Mouse (Mus musculus): ENCODE measurements around the gene Gm17657. TPM values are rescaled to one million over a fixed set of nuclear protein-coding genes. Genes with fewer than 3 reads are reported as not detected.
A peak's percentile ranks its signal among the peaks of the same experiment; 100 is the strongest.

Gm17657 gene
- polyA plus RNA-seq, 1 experiment from 2014 or later: not detected

DNA sequence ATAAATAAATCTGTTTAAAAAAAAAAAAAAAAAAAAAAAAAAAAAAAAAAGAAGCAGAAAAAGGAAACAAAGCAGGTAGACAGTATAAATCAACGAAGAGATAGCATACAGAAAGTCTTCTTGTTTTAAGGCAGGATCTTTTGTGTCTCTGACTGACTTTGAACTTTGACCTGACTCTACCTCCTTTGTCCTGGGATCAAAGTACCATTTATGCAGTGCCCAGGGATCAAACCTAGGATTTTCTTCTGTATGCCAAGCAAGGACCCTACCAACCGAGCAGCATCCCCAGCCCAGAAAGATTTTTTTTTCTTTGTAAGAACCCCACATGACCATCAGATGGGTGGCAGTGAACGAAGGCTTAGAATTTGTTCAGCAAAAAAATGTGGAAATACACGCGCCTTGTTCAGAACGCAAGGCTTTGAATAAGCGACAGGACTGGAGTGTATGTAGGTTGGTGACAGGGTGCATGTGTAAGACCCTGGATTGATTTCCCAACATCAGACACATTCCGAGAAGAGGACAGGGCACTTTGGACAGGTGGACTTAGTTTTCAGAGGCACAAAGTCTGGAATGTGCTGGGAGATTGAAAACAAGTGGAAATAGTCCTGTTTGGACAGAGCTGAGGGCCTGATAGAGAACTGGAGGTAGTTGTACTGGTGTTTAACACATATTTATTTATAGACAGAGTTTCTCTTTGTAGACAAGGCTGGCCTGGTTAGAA, 61.0 kb downstream of the Gm17657 start:
- Histone ChIP-seq H3K9me3 (0 out of 2 replicates have a peak, but pooled peaks cover under 1% of the 10 kb centered on the region), H3K27me3 (ENCODE audit: insufficient read depth, poor library complexity, severe bottlenecking) (no peaks in the 10 kb centered on the region), H3K4me1 (replicated peaks) (peaks cover 34% of the 10 kb centered on the region), H3K4me3 (peak overlapping the region; percentile 94; the same call in 1 of the 2 replicates), H3K36me3 (peaks cover 1% of the 10 kb centered on the region), H3K27ac (peak overlapping the region; percentile 98)
- WGBS: 79% methylated on average over 8 of the region's 8 CpGs
- DNase-seq (ENCODE audit: low spot score): no peak

DNA sequence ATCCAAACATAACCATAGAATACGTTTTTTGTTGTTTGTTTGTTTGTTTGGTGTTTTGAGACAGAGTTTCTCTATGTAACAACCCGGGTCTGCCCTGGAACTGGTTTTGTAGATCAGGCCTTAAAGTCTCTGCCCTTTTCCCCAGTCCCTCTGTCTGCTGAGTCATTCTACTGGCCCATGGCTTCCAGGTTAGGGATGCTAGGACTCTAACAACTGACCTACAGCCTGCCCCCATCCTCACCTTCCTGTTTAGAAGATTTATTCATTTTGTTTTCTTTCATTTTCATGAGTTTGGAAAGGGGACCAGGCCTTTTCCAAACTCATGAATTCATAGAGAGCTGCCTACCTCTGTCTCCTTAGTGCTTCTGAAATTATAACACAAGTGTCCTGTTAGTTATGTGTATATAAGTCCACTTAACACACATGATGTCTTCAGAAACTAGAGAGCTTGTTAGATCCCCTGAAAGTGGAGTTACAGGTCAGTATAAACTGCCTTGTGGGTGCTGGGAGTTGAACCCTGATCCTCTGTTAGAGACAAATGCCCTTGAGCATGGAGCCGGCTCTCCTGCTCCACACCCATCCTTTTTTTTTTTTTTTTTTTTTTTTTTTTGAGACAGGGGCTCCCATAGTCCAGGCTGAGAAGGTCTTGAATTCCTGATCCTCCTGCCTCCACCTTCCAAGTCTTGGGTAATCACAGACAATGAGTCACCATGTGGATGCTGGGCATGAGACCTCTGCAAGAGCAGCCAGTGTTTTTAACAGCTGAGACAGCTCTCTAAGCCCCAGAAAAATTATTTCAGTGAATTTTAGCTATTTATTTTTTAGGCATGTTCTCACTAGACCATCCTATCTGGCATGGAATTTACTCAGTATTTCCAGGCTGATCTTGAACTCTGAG, 63.9 kb downstream of the Gm17657 start:
- H3K27ac ChIP-seq: no peak overlapping the region
- H3K4me3 ChIP-seq: no peak overlapping the region
- H3K4me1 ChIP-seq (replicated peaks): peaks cover 29% of the 10 kb centered on the region
- no peaks in the 10 kb centered on the region for H3K27me3 ChIP-seq (ENCODE audit: insufficient read depth, poor library complexity, severe bottlenecking)
- no peaks in the 10 kb centered on the region for H3K36me3 ChIP-seq
- no peak for DNase-seq (ENCODE audit: low spot score)
- H3K9me3 ChIP-seq: peaks cover 7% of the 10 kb centered on the region; the same call in 1 of the 2 replicates
- 83% methylated on average over 3 of the region's 3 CpGs for WGBS

DNA sequence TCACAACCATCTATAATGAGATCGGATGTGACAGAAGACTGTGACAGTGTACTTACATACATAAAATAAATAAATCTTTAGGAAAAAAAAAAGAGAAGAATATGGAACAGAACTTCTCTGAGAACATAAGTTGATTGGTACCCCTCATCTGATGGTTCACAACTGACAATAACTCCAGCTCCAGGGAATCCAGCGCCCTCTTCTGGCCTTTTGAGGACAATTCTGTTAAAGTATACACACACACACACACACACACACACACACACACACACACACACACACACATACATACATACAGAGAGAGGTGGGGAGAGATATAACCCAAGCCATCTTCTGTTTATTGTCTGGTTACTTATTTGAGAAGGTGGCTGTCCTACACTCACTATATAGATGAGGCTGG, 65.0 kb downstream of the Gm17657 start:
- Histone ChIP-seq H3K27ac (no peak overlapping the region), H3K36me3 (no peaks in the 10 kb centered on the region), H3K4me3 (no peak overlapping the region), H3K27me3 (ENCODE audit: insufficient read depth, poor library complexity, severe bottlenecking) (no peaks in the 10 kb centered on the region), H3K9me3 (peaks cover 7% of the 10 kb centered on the region; the same call in 1 of the 2 replicates), H3K4me1 (replicated peaks) (peaks cover 20% of the 10 kb centered on the region)
- 85% methylated on average over 2 of the region's 2 CpGs for WGBS
- no peak for DNase-seq (ENCODE audit: low spot score)

GRCm38 (mm10) chr17:29483282-29483681, 66.2 kb downstream of the Gm17657 start:
- Histone ChIP-seq H3K9me3 (peaks cover 7% of the 10 kb centered on the region; the same call in 1 of the 2 replicates), H3K4me3 (no peak overlapping the region), H3K4me1 (replicated peaks) (peaks cover 9% of the 10 kb centered on the region), H3K27me3 (ENCODE audit: insufficient read depth, poor library complexity, severe bottlenecking) (no peaks in the 10 kb centered on the region), H3K36me3 (no peaks in the 10 kb centered on the region), H3K27ac (no peak overlapping the region)
- DNase-seq (ENCODE audit: low spot score): no peak
- 96% methylated on average over 2 of the region's 2 CpGs for WGBS

GRCm38 (mm10) chr17:29482632-29483031, 66.8 kb downstream of the Gm17657 start:
- WGBS: 90% methylated on average over 7 of the region's 7 CpGs
- Histone ChIP-seq H3K9me3 (peaks cover 7% of the 10 kb centered on the region; the same call in 1 of the 2 replicates), H3K36me3 (no peaks in the 10 kb centered on the region), H3K4me1 (replicated peaks) (peaks cover 7% of the 10 kb centered on the region), H3K4me3 (no peak overlapping the region), H3K27me3 (ENCODE audit: insufficient read depth, poor library complexity, severe bottlenecking) (no peaks in the 10 kb centered on the region), H3K27ac (no peak overlapping the region)
- DNase-seq (ENCODE audit: low spot score): no peak

- no peak for DNase-seq (ENCODE audit: low spot score)
- H3K4me1 ChIP-seq (replicated peaks): peaks cover 7% of the 10 kb centered on the region
- no peak overlapping the region for H3K4me3 ChIP-seq
- H3K27ac ChIP-seq: no peak overlapping the region
- H3K9me3 ChIP-seq: peaks cover 7% of the 10 kb centered on the region; the same call in 1 of the 2 replicates
- H3K36me3 ChIP-seq: no peaks in the 10 kb centered on the region
- no peaks in the 10 kb centered on the region for H3K27me3 ChIP-seq (ENCODE audit: insufficient read depth, poor library complexity, severe bottlenecking)
- WGBS: 78% methylated on average over 2 of the region's 2 CpGs
Observed at GRCm38 (mm10) chr17:29480256-29480655, 69.2 kb downstream of the Gm17657 start.

DNA sequence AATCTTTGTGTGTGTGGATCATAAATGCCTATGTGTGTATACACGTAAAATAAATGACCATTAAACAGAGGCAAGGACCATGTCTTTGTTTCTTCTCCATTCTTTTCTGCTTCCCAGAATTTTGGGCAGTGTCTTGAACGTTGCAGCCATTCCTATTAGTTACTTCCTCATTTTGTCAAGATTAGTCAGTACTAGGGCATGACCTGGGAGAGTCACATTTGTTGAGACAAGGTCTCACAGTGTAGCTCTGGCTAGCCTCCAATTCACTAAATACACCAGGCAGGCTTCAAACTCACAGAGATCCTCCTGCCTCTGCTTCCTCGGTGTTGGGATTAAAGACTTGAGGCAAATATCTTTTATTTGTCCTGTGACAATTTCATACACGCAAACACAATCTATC, 71.2 kb downstream of the Gm17657 start:
- no peaks in the 10 kb centered on the region for H3K27me3 ChIP-seq (ENCODE audit: insufficient read depth, poor library complexity, severe bottlenecking)
- 90% methylated on average over 4 of the region's 4 CpGs for WGBS
- peaks cover 7% of the 10 kb centered on the region for H3K4me1 ChIP-seq (replicated peaks)
- H3K4me3 ChIP-seq: no peak overlapping the region
- peaks cover 8% of the 10 kb centered on the region; the same call in 1 of the 2 replicates for H3K9me3 ChIP-seq
- no peak overlapping the region for H3K27ac ChIP-seq
- no peak for DNase-seq (ENCODE audit: low spot score)
- H3K36me3 ChIP-seq: no peaks in the 10 kb centered on the region

DNA sequence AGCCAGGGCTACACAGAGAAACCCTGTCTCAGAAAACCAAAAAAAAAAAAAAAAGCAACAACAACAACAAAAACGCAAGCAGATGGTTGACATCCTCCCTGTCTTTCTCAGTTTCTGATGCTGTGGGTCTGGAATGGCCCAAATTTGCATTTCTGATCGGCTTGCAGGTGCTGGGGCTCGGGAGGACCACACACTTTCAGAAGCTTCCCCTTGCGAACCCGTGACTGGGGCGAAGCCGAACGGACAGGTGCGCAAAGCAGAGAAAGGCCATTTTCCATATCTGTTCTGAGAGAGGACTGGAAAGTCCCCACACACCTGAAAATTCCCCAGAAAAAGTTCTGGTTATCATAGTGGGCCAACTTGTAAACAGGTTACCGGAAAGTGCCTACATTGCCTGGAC, 72.1 kb downstream of the Gm17657 start:
- no peaks in the 10 kb centered on the region for H3K36me3 ChIP-seq
- no peak for DNase-seq (ENCODE audit: low spot score)
- H3K4me1 ChIP-seq (replicated peaks): peaks cover 7% of the 10 kb centered on the region
- WGBS: 91% methylated on average over 10 of the region's 10 CpGs
- 0 out of 2 replicates have a peak, but pooled peaks cover 3% of the 10 kb centered on the region for H3K9me3 ChIP-seq
- H3K27me3 ChIP-seq (ENCODE audit: insufficient read depth, poor library complexity, severe bottlenecking): no peaks in the 10 kb centered on the region
- no peak overlapping the region for H3K27ac ChIP-seq
- H3K4me3 ChIP-seq: no peak overlapping the region

GRCm38 (mm10) chr17:29476461-29476860, 73.0 kb downstream of the Gm17657 start:
- H3K4me1 ChIP-seq (replicated peaks): peaks cover 5% of the 10 kb centered on the region
- H3K9me3 ChIP-seq: 0 out of 2 replicates have a peak, but pooled peaks cover 6% of the 10 kb centered on the region
- H3K27ac ChIP-seq: no peak overlapping the region
- H3K4me3 ChIP-seq: no peak overlapping the region
- no peak for DNase-seq (ENCODE audit: low spot score)
- H3K27me3 ChIP-seq (ENCODE audit: insufficient read depth, poor library complexity, severe bottlenecking): no peaks in the 10 kb centered on the region
- no peaks in the 10 kb centered on the region for H3K36me3 ChIP-seq
- WGBS: 76% methylated on average over 4 of the region's 4 CpGs

GRCm38 (mm10) chr17:29475142-29475541, 74.3 kb downstream of the Gm17657 start:
- Histone ChIP-seq H3K4me3 (no peak overlapping the region), H3K27ac (no peak overlapping the region), H3K9me3 (0 out of 2 replicates have a peak, but pooled peaks cover 6% of the 10 kb centered on the region), H3K4me1 (replicated peaks) (no peaks in the 10 kb centered on the region; the same call in 1 of the 2 replicates), H3K36me3 (no peaks in the 10 kb centered on the region), H3K27me3 (ENCODE audit: insufficient read depth, poor library complexity, severe bottlenecking) (no peaks in the 10 kb centered on the region)
- DNase-seq (ENCODE audit: low spot score): no peak
- WGBS: 91% methylated on average over 3 of the region's 3 CpGs

GRCm38 (mm10) chr17:29474036-29474435, 75.4 kb downstream of the Gm17657 start:
- no peaks in the 10 kb centered on the region for H3K36me3 ChIP-seq
- H3K9me3 ChIP-seq: 0 out of 2 replicates have a peak, but pooled peaks cover 6% of the 10 kb centered on the region
- H3K27ac ChIP-seq: no peak overlapping the region
- peaks cover 1% of the 10 kb centered on the region; the same call in 1 of the 2 replicates for H3K27me3 ChIP-seq (ENCODE audit: insufficient read depth, poor library complexity, severe bottlenecking)
- WGBS: 79% methylated on average over 2 of the region's 2 CpGs
- H3K4me3 ChIP-seq: no peak overlapping the region
- H3K4me1 ChIP-seq (replicated peaks): no peaks in the 10 kb centered on the region; the same call in 1 of the 2 replicates
- DNase-seq (ENCODE audit: low spot score): no peak

DNA sequence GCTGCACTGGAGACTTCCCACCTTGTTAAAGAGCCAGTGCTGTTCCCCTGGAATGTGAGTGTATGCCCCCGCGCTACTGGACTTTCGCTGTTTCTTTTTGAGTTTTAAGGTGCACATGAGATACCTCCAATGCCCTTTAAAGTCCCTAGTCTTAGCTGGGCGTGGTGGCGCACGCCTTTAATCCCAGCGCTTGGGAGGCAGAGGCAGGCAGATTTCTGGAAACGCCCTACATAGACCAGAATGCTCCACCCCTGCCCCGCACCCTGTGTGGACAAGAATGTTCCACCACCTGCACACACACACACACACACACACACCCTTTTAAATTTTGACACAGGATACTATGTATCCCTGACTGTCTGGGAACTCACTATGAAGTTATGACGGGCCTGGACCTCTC, 76.0 kb downstream of the Gm17657 start:
- no peak overlapping the region for H3K27ac ChIP-seq
- peaks cover under 1% of the 10 kb centered on the region; the same call in 1 of the 2 replicates for H3K4me1 ChIP-seq (replicated peaks)
- no peak for DNase-seq (ENCODE audit: low spot score)
- WGBS: 96% methylated on average over 10 of the region's 10 CpGs
- no peak overlapping the region for H3K4me3 ChIP-seq
- peaks cover 5% of the 10 kb centered on the region; the same call in 1 of the 2 replicates for H3K27me3 ChIP-seq (ENCODE audit: insufficient read depth, poor library complexity, severe bottlenecking)
- no peaks in the 10 kb centered on the region for H3K36me3 ChIP-seq
- 0 out of 2 replicates have a peak, but pooled peaks cover 6% of the 10 kb centered on the region for H3K9me3 ChIP-seq

Data from hindbrain, embryonic 10.5 days (tissue).